Mouse (Mus musculus): Measurements from ENCODE around the gene St6galnac3.

GRCm38 (mm10) chr3:153568815-153569214 is 156.2 kb downstream of the St6galnac3 start:
- no peak for TF ChIP-seq CTCF (IDR thresholded peaks at IDR 0.05; ENCODE audit: insufficient read depth, low read length)
- TF ChIP-seq POLR2A (IDR thresholded peaks at IDR 0.05; ENCODE audit: borderline replicate concordance, extremely low read depth, low read depth, low read length) = no peak

All from lung, adult 2 months (tissue).